Mouse (Mus musculus): ENCODE results near the gene Mafg. TPM values are rescaled to one million over a fixed set of nuclear protein-coding genes. Genes with fewer than 3 reads are reported as not detected.

Gene Mafg
- total and polyA plus RNA-seq, 3 experiments: 26.5 to 113 (median 54.0) TPM

GRCm38 (mm10) chr11:120632559-120633519 is 561 bp downstream of the Mafg start:
- Histone ChIP-seq H3K27me3 (ENCODE audit: control insufficient read depth in 1 of 2, insufficient read depth in 2 of 2, low read length in 2 of 2) (no peaks in the 10 kb centered on the region), H3K4me3 (ENCODE audit: control insufficient read depth in 1 of 2, insufficient read depth in 1 of 2, low read depth in 2 of 2, low read length in 2 of 2) (peak overlapping the region; percentile 79 to 87), H3K9me3 (replicated peaks; ENCODE audit: insufficient read depth, low read length) (no peaks in the 10 kb centered on the region), H3K27ac (ENCODE audit: control insufficient read depth, low read depth, low read length) (peak overlapping the region; percentile 78), H3K4me1 (ENCODE audit: control insufficient read depth in 1 of 2, insufficient read depth in 2 of 2, low read length in 2 of 2) (peaks cover 26 to 48% of the 10 kb centered on the region in 2 experiments), H3K79me2 (ENCODE audit: control insufficient read depth, insufficient read depth, low read length, poor library complexity) (peaks cover 55% of the 10 kb centered on the region), H3K9ac (ENCODE audit: control insufficient read depth, low read depth, low read length, poor library complexity, severe bottlenecking) (peak overlapping the region; percentile 98), H3K36me3 (ENCODE audit: control insufficient read depth in 1 of 2, insufficient read depth in 2 of 2, low read length in 2 of 2) (peaks cover 3 to 39% of the 10 kb centered on the region in 2 experiments; a peak in 3 of 4 replicates)
- peak; percentile 93 for DNase-seq (ENCODE audit: low read depth, low spot score)
- no peak for TF ChIP-seq JUND (IDR thresholded peaks at IDR 0.05; ENCODE audit: low read depth, low read length)
- no peak for TF ChIP-seq E2F4 (IDR thresholded peaks at IDR 0.05; ENCODE audit: borderline replicate concordance, low read depth, low read length)
- TF ChIP-seq UBTF (IDR thresholded peaks at IDR 0.05; ENCODE audit: borderline replicate concordance, insufficient read depth, low read depth, low read length): peak; percentile 93; the same call in 1 of the 2 replicates
- TF ChIP-seq MAZ (IDR thresholded peaks at IDR 0.05; ENCODE audit: low read depth, low read length): peak; percentile 84; the same call in 1 of the 2 replicates
- TF ChIP-seq ELF1 (IDR thresholded peaks at IDR 0.05; ENCODE audit: low read depth, low read length): no peak
- TF ChIP-seq MEF2A (IDR thresholded peaks at IDR 0.05; ENCODE audit: extremely low read depth, insufficient replicate concordance, low read depth, low read length, poor library complexity, severe bottlenecking): no peak
- peak; percentile 77 for TF ChIP-seq MAX (IDR thresholded peaks at IDR 0.05; ENCODE audit: low read length)
- peak; percentile 49; the same call in 1 of the 2 replicates for TF ChIP-seq TCF12 (IDR thresholded peaks at IDR 0.05; ENCODE audit: low read depth, low read length)
- TF ChIP-seq POLR2AphosphoS5 (IDR thresholded peaks at IDR 0.05; ENCODE audit: borderline replicate concordance, low read depth, low read length): no peak
- TF ChIP-seq CHD2 (IDR thresholded peaks at IDR 0.05; ENCODE audit: low read length): no peak
- no peak for TF ChIP-seq RAD21 (IDR thresholded peaks at IDR 0.05; ENCODE audit: low read depth, low read length)
- TF ChIP-seq ZMIZ1 (IDR thresholded peaks at IDR 0.05; ENCODE audit: low read depth, low read length): peak; percentile 47
- 0 out of 2 replicates have a peak, but pooled peaks have one; percentile 62 for TF ChIP-seq MYC (IDR thresholded peaks at IDR 0.05; ENCODE audit: low read depth, low read length)
- TF ChIP-seq MXI1 (IDR thresholded peaks at IDR 0.05; ENCODE audit: low read depth, low read length): peak; percentile 84; the same call in 1 of the 2 replicates
- peak; percentile 85 for TF ChIP-seq ETS1 (IDR thresholded peaks at IDR 0.05; ENCODE audit: low read depth, low read length)
- no peak; the same call in 1 of the 2 replicates for TF ChIP-seq USF1 (IDR thresholded peaks at IDR 0.05; ENCODE audit: low read depth, low read length)
- TF ChIP-seq BHLHE40 (IDR thresholded peaks at IDR 0.05; ENCODE audit: borderline replicate concordance, low read depth, low read length): no peak; the same call in 1 of the 2 replicates
- peak; percentile 43; the same call in 1 of the 2 replicates for TF ChIP-seq TBP (IDR thresholded peaks at IDR 0.05; ENCODE audit: low read depth, low read length)
- TF ChIP-seq EP300 (IDR thresholded peaks at IDR 0.05; ENCODE audit: low read depth in 1 of 2, low read length in 2 of 2): peak in 1 of 2 experiments; percentile 15; a peak in 1 of 4 replicates
- peak; percentile 62 for TF ChIP-seq NRF1 (IDR thresholded peaks at IDR 0.05; ENCODE audit: insufficient read depth, low read depth, low read length, poor library complexity, severe bottlenecking)
- TF ChIP-seq TAL1 (IDR thresholded peaks at IDR 0.05; ENCODE audit: low read length): no peak
- TF ChIP-seq HCFC1 (IDR thresholded peaks at IDR 0.05; ENCODE audit: low read depth, low read length): peak; percentile 63
- peak; percentile 93 for TF ChIP-seq MAFK (IDR thresholded peaks at IDR 0.05; ENCODE audit: borderline replicate concordance, low read depth, low read length)
- TF ChIP-seq GATA1 (IDR thresholded peaks at IDR 0.05; ENCODE audit: low read depth, low read length): no peak
- no peak for TF ChIP-seq RCOR1 (IDR thresholded peaks at IDR 0.05; ENCODE audit: low read depth, low read length)
- TF ChIP-seq SIN3A (IDR thresholded peaks at IDR 0.05; ENCODE audit: low read length): peak; percentile 17; the same call in 1 of the 2 replicates
- TF ChIP-seq ZKSCAN1 (IDR thresholded peaks at IDR 0.05; ENCODE audit: low read depth, low read length): no peak
- TF ChIP-seq NELFE (IDR thresholded peaks at IDR 0.05; ENCODE audit: low read depth, low read length): peak; percentile 59
- peak in 2 of 3 experiments; percentile 4 to 26; a peak in 3 of 6 replicates for TF ChIP-seq CTCF (IDR thresholded peaks at IDR 0.05 in 2 of 3, conservative IDR thresholded peaks at IDR 0.05 in 1 of 3; ENCODE audit: control insufficient read depth in 1 of 3, insufficient read depth in 1 of 3, low read depth in 2 of 3, low read length in 3 of 3, poor library complexity in 1 of 3, severe bottlenecking in 1 of 3)
- peak; percentile 70; the same call in 1 of the 2 replicates for TF ChIP-seq POLR2AphosphoS2 (IDR thresholded peaks at IDR 0.05; ENCODE audit: low read length)
- TF ChIP-seq USF2 (IDR thresholded peaks at IDR 0.05; ENCODE audit: borderline replicate concordance in 1 of 2, insufficient read depth in 1 of 2, low read depth in 1 of 2, low read length in 2 of 2): no peak
- peak in 1 of 2 experiments; percentile 80; a peak in 2 of 4 replicates for TF ChIP-seq POLR2A (IDR thresholded peaks at IDR 0.05; ENCODE audit: control insufficient read depth in 1 of 2, insufficient read depth in 1 of 2, low read depth in 1 of 2, low read length in 2 of 2, poor library complexity in 1 of 2)
- TF ChIP-seq KAT2A (conservative IDR thresholded peaks at IDR 0.05; ENCODE audit: low read depth, low read length): no peak
- TF ChIP-seq ZC3H11A (IDR thresholded peaks at IDR 0.05; ENCODE audit: low read depth, low read length): no peak
